Mouse (Mus musculus): ENCODE measurements around the gene Prrt3.

GRCm38 (mm10) chr6:113531840-113532404 lies 30.2 kb upstream of the Prrt3 start:
- no peak for TF ChIP-seq GATA1 (IDR thresholded peaks at IDR 0.05; ENCODE audit: low read length)
- no peak for TF ChIP-seq TAL1 (IDR thresholded peaks at IDR 0.05; ENCODE audit: low read length)

Data from erythroblast, embryonic 14.5 days (primary cell).